Mouse (Mus musculus): Measurements from ENCODE around the gene Kcnh8.

GRCm38 (mm10) chr17:52603411-52603810 lies 902 bp downstream of the Kcnh8 start:
- no peak for TF ChIP-seq CTCF (conservative IDR thresholded peaks at IDR 0.05; ENCODE audit: insufficient read depth, insufficient read length, low read depth, low read length)
- no peak for TF ChIP-seq POLR2A (IDR thresholded peaks at IDR 0.05; ENCODE audit: low read depth, low read length)
